Mouse (Mus musculus) cerebellum, adult 2 months (tissue): ENCODE measurements around the gene Gm19345.

Experiments
- CTCF ChIP-seq: fragments of 200-500 bp; IDR thresholded peaks from 2 replicates; pipeline ENCODE4 v1.5.1; 2011; ENCODE audit warnings: low read depth, mild to moderate bottlenecking, control low read depth, low read length, moderate library complexity, borderline replicate concordance; ENCODE audit not compliant: insufficient read depth
- POLR2A ChIP-seq: fragments of 200-500 bp; IDR thresholded peaks from 2 replicates; pipeline ENCODE4 v1.6.1; 2011; ENCODE audit warnings: low read length, control low read depth, borderline replicate concordance; ENCODE audit not compliant: insufficient read depth

GRCm38 (mm10) chr7:19811114-19811513, 40.7 kb upstream of the Gm19345 start:
- TF ChIP-seq CTCF = no peak
- TF ChIP-seq POLR2A = no peak
